Mouse (Mus musculus) MEL (cell line): ENCODE measurements around the gene Iqcf3. TPM values are rescaled to one million over a fixed set of nuclear protein-coding genes. Genes with fewer than 3 reads are reported as not detected.

ENCODE experiments used
- DNase-seq: peaks from one replicate; pipeline ENCODE4 v3.0.0; 2011; ENCODE audit warnings: low read depth, low spot score
- H3K27ac ChIP-seq: 2 replicates; pipeline ENCODE4 v1.5.1; 2012; ENCODE audit warnings: low read depth, mild to moderate bottlenecking, control low read depth, low read length, moderate library complexity; ENCODE audit not compliant: control insufficient read depth
- H3K27me3 ChIP-seq, 2 experiments: fragments of 150-350 bp in 1 of 2; sonication (generic) in 1 of 2; 2 replicates each; pipeline ENCODE4 v1.6.1; 2012; ENCODE audit warnings: low read length in 2 of 2, mild to moderate bottlenecking in 2 of 2, improper control_type of control experiment in 1 of 2, moderate library complexity in 1 of 2; ENCODE audit not compliant: insufficient read depth in 2 of 2, control insufficient read depth in 1 of 2
- H3K36me3 ChIP-seq, 2 experiments: 2 replicates each; pipeline ENCODE4 v1.6.1; 2012 to 2014; ENCODE audit warnings: low read length in 2 of 2, improper control_type of control experiment in 1 of 2, inconsistent platforms in 1 of 2, mild to moderate bottlenecking in 1 of 2; ENCODE audit not compliant: insufficient read depth in 2 of 2, control insufficient read depth in 1 of 2
- H3K4me1 ChIP-seq, 2 experiments: fragments of 150-350 bp in 1 of 2; sonication (generic) in 1 of 2; 2 replicates each; pipeline ENCODE4 v1.6.1; 2012; ENCODE audit warnings: low read length in 2 of 2, improper control_type of control experiment in 1 of 2, mild to moderate bottlenecking in 1 of 2; ENCODE audit not compliant: insufficient read depth in 2 of 2, control insufficient read depth in 1 of 2
- H3K4me3 ChIP-seq, 2 experiments: fragments of 150-350 bp in 1 of 2; sonication (generic) in 1 of 2; 2 replicates each; pipeline ENCODE4 v1.5.1; 2012; ENCODE audit warnings: low read depth in 2 of 2, low read length in 2 of 2, mild to moderate bottlenecking in 2 of 2, moderate library complexity in 2 of 2, control low read depth in 1 of 2, improper control_type of control experiment in 1 of 2; ENCODE audit not compliant: control insufficient read depth in 1 of 2, insufficient read depth in 1 of 2
- H3K79me2 ChIP-seq: 2 replicates; pipeline ENCODE4 v1.6.1; 2012; ENCODE audit warnings: mild to moderate bottlenecking, low read length, moderate library complexity; ENCODE audit not compliant: control insufficient read depth, poor library complexity, insufficient read depth
- H3K9ac ChIP-seq: 2 replicates; pipeline ENCODE4 v1.6.1; 2012; ENCODE audit warnings: low read depth, mild to moderate bottlenecking, control low read depth, low read length, moderate library complexity; ENCODE audit not compliant: control insufficient read depth, poor library complexity, severe bottlenecking
- H3K9me3 ChIP-seq: fragments of 150-350 bp; sonication (generic); replicated peaks from 2 replicates; pipeline ENCODE4 v1.6.1; 2012; ENCODE audit warnings: mild to moderate bottlenecking, low read length, improper control_type of control experiment, moderate library complexity; ENCODE audit not compliant: insufficient read depth
- BHLHE40 ChIP-seq: IDR thresholded peaks from 2 replicates; pipeline ENCODE4 v1.6.1; 2012; ENCODE audit warnings: low read depth, mild to moderate bottlenecking, inconsistent platforms, low read length, improper control_type of control experiment, borderline replicate concordance
- CHD2 ChIP-seq: IDR thresholded peaks from 2 replicates; pipeline ENCODE4 v1.6.1; 2011; ENCODE audit warnings: low read length, improper control_type of control experiment
- E2F4 ChIP-seq: IDR thresholded peaks from 2 replicates; pipeline ENCODE4 v1.6.1; 2011; ENCODE audit warnings: low read depth, low read length, improper control_type of control experiment, borderline replicate concordance
- ELF1 ChIP-seq: IDR thresholded peaks from 2 replicates; pipeline ENCODE4 v1.6.1; 2014; ENCODE audit warnings: low read depth, mild to moderate bottlenecking, inconsistent platforms, low read length, improper control_type of control experiment, moderate library complexity
- EP300 ChIP-seq, 2 experiments: IDR thresholded peaks; 2 replicates each; pipeline ENCODE4 v1.6.1; 2011; ENCODE audit warnings: improper control_type of control experiment in 2 of 2, low read length in 2 of 2, low read depth in 1 of 2, mild to moderate bottlenecking in 1 of 2
- JUND ChIP-seq: IDR thresholded peaks from 2 replicates; pipeline ENCODE4 v1.6.1; 2011; ENCODE audit warnings: low read depth, mild to moderate bottlenecking, improper control_type of control experiment, low read length
- KAT2A ChIP-seq: conservative IDR thresholded peaks from 2 replicates; pipeline ENCODE4 v1.6.1; 2012; ENCODE audit warnings: low read depth, low read length, improper control_type of control experiment, inconsistent platforms
- MAFK ChIP-seq: IDR thresholded peaks from 2 replicates; pipeline ENCODE4 v1.6.1; 2011; ENCODE audit warnings: low read depth, mild to moderate bottlenecking, low read length, improper control_type of control experiment, borderline replicate concordance
- MAZ ChIP-seq: IDR thresholded peaks from 2 replicates; pipeline ENCODE4 v1.6.1; 2012; ENCODE audit warnings: low read depth, mild to moderate bottlenecking, inconsistent platforms, low read length, improper control_type of control experiment
- MYB ChIP-seq: IDR thresholded peaks from 2 replicates; pipeline ENCODE4 v1.6.1; 2011; ENCODE audit warnings: mild to moderate bottlenecking, low read depth, low read length, improper control_type of control experiment
- MYC ChIP-seq: IDR thresholded peaks from 2 replicates; pipeline ENCODE4 v1.6.1; 2011; ENCODE audit warnings: low read depth, mild to moderate bottlenecking, low read length, improper control_type of control experiment, moderate library complexity
- NELFE ChIP-seq: IDR thresholded peaks from 2 replicates; pipeline ENCODE4 v1.6.1; 2011; ENCODE audit warnings: low read depth, low read length, improper control_type of control experiment
- POLR2A ChIP-seq, 2 experiments: IDR thresholded peaks; 2 replicates each; pipeline ENCODE4 v1.6.1; 2011 to 2012; ENCODE audit warnings: low read length in 2 of 2, mild to moderate bottlenecking in 2 of 2, control low read depth in 1 of 2, improper control_type of control experiment in 1 of 2, low read depth in 1 of 2, moderate library complexity in 1 of 2; ENCODE audit not compliant: control insufficient read depth in 1 of 2, insufficient read depth in 1 of 2, poor library complexity in 1 of 2
- RCOR1 ChIP-seq: IDR thresholded peaks from 2 replicates; pipeline ENCODE4 v1.6.1; 2012; ENCODE audit warnings: low read depth, mild to moderate bottlenecking, inconsistent platforms, low read length, improper control_type of control experiment
- SMC3 ChIP-seq: IDR thresholded peaks from 2 replicates; pipeline ENCODE4 v1.6.1; 2011; ENCODE audit warnings: low read depth, low read length, improper control_type of control experiment
- TAL1 ChIP-seq: IDR thresholded peaks from 2 replicates; pipeline ENCODE4 v1.6.1; 2012; ENCODE audit warnings: mild to moderate bottlenecking, inconsistent platforms, low read length, moderate library complexity, mixed read lengths
- TCF12 ChIP-seq: IDR thresholded peaks from 2 replicates; pipeline ENCODE4 v1.6.1; 2014; ENCODE audit warnings: low read depth, mild to moderate bottlenecking, inconsistent platforms, low read length, improper control_type of control experiment, moderate library complexity
- UBTF ChIP-seq: IDR thresholded peaks from 2 replicates; pipeline ENCODE4 v1.6.1; 2012; ENCODE audit warnings: low read depth, mild to moderate bottlenecking, inconsistent platforms, low read length, improper control_type of control experiment, moderate library complexity, borderline replicate concordance; ENCODE audit not compliant: insufficient read depth
- polyA plus RNA-seq, 2 experiments: library from polyadenylated mRNA; stranded (reverse) in 1 of 2; unstranded in 1 of 2; fragments of >175 nt in 1 of 2; fragments of >200 nt in 1 of 2; gene quantifications; 2 replicates each; pipeline versions ENCODE4 v1.2.1 to v1.2.4; 2012; ENCODE audit warnings: low replicate concordance in 2 of 2, low read depth in 1 of 2; ENCODE audit not compliant: insufficient read length in 2 of 2, insufficient read depth in 1 of 2, missing spikeins in 1 of 2
- total RNA-seq: library from RNA; depleted of rRNA; stranded (reverse); fragments of 300-350 nt; gene quantifications from 2 replicates; pipeline ENCODE4 v1.2.3, GENCODE M21; 2012

Iqcf3 gene
- total and polyA plus RNA-seq, 3 experiments: not detected

GRCm38 (mm10) chr9:106564025-106564424, 2.6 kb upstream of the Iqcf3 start:
- peaks cover 0 to 2% of the 10 kb centered on the region in 2 experiments; a peak in 2 of 4 replicates for H3K27me3 ChIP-seq
- H3K27ac ChIP-seq: no peak overlapping the region
- H3K9ac ChIP-seq: no peak overlapping the region
- 0 out of 4 replicates have a peak, but pooled peaks cover 0 to 2% of the 10 kb centered on the region in 2 experiments for H3K4me1 ChIP-seq
- H3K9me3 ChIP-seq: no peaks in the 10 kb centered on the region
- no peaks in the 10 kb centered on the region for H3K36me3 ChIP-seq
- H3K79me2 ChIP-seq: no peaks in the 10 kb centered on the region
- no peak for DNase-seq
- no peak overlapping the region for H3K4me3 ChIP-seq
- no peak for TF ChIP-seq TCF12
- no peak for TF ChIP-seq UBTF
- no peak for TF ChIP-seq POLR2A (IDR thresholded peaks at IDR 0.05; ENCODE audit: control insufficient read depth in 1 of 2, insufficient read depth in 1 of 2, low read depth in 1 of 2, low read length in 2 of 2, poor library complexity in 1 of 2)
- no peak for TF ChIP-seq MAFK
- no peak for TF ChIP-seq NELFE
- TF ChIP-seq CHD2: no peak
- no peak for TF ChIP-seq RCOR1
- no peak for TF ChIP-seq MYC
- TF ChIP-seq MAZ: no peak
- TF ChIP-seq E2F4: no peak
- no peak for TF ChIP-seq EP300 (IDR thresholded peaks at IDR 0.05; ENCODE audit: low read depth in 1 of 2, low read length in 2 of 2)
- no peak for TF ChIP-seq JUND
- TF ChIP-seq SMC3: no peak
- no peak for TF ChIP-seq ELF1
- no peak for TF ChIP-seq BHLHE40
- no peak for TF ChIP-seq KAT2A
- TF ChIP-seq TAL1: no peak

GRCm38 (mm10) chr9:106562291-106562690, 860 bp upstream of the Iqcf3 start:
- Histone ChIP-seq H3K9me3 (no peaks in the 10 kb centered on the region), H3K4me1 (0 out of 4 replicates have a peak, but pooled peaks cover 0 to 2% of the 10 kb centered on the region in 2 experiments), H3K79me2 (no peaks in the 10 kb centered on the region), H3K36me3 (no peaks in the 10 kb centered on the region), H3K27ac (no peak overlapping the region), H3K27me3 (peaks cover 0 to 2% of the 10 kb centered on the region in 2 experiments; a peak in 2 of 4 replicates), H3K4me3 (no peak overlapping the region), H3K9ac (no peak overlapping the region)
- no peak for DNase-seq
- TF ChIP-seq MYB: no peak
